Mouse (Mus musculus) heart, adult 2 months (tissue): ENCODE measurements around the gene Gm13089.

Experiments
- CTCF ChIP-seq: fragments of 200-600 bp; IDR thresholded peaks from 2 replicates; pipeline ENCODE4 v1.8.1; 2022; ENCODE audit warnings: antibody characterized with exemption, mild to moderate bottlenecking, moderate library complexity
- EP300 ChIP-seq: fragments of 200-500 bp; IDR thresholded peaks from 2 replicates; pipeline ENCODE4 v1.6.1; 2011; ENCODE audit warnings: low read depth, low read length, control low read depth; ENCODE audit not compliant: insufficient read depth
- POLR2A ChIP-seq: fragments of 200-500 bp; IDR thresholded peaks from 2 replicates; pipeline ENCODE4 v1.6.1; 2011; ENCODE audit warnings: mild to moderate bottlenecking, low read depth, low read length, control low read depth; ENCODE audit not compliant: insufficient read depth

DNA sequence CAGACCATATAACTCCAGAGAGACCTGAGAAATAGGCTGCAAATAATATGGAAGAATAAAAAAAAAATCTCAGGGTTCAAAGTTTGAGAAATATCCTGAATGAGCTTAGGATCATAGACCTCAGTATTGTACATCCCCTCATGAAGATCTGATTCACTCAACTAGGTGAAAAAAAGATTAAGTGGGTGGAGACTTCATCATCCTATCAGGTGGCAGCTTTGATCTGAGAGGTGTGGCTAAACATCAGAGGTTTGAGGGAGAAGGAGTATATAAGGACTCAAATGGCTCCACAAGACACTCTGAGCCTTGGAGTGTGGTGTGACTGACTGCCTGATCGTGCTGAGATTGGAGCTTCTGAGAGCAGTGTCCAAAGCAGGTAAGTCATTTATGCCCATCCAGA is 16.6 kb upstream of the Gm13089 start, which contains the start of gene Gm13078:
- no peak for TF ChIP-seq CTCF
- TF ChIP-seq POLR2A = no peak
- TF ChIP-seq EP300 = no peak
